Mouse (Mus musculus) bone marrow, adult 2 months (tissue): Measurements from ENCODE around the gene Fmnl2.

Experiments used
- CTCF ChIP-seq: fragments of 200-500 bp; IDR thresholded peaks from 2 replicates; pipeline ENCODE4 v1.5.1; 2011; ENCODE audit warnings: low read length, control low read depth; ENCODE audit not compliant: control insufficient read depth, insufficient read depth
- POLR2A ChIP-seq: fragments of 200-500 bp; IDR thresholded peaks from 2 replicates; pipeline ENCODE4 v1.6.1; 2011; ENCODE audit warnings: low read depth, mild to moderate bottlenecking, control low read depth, low read length, borderline replicate concordance; ENCODE audit not compliant: control insufficient read depth

DNA sequence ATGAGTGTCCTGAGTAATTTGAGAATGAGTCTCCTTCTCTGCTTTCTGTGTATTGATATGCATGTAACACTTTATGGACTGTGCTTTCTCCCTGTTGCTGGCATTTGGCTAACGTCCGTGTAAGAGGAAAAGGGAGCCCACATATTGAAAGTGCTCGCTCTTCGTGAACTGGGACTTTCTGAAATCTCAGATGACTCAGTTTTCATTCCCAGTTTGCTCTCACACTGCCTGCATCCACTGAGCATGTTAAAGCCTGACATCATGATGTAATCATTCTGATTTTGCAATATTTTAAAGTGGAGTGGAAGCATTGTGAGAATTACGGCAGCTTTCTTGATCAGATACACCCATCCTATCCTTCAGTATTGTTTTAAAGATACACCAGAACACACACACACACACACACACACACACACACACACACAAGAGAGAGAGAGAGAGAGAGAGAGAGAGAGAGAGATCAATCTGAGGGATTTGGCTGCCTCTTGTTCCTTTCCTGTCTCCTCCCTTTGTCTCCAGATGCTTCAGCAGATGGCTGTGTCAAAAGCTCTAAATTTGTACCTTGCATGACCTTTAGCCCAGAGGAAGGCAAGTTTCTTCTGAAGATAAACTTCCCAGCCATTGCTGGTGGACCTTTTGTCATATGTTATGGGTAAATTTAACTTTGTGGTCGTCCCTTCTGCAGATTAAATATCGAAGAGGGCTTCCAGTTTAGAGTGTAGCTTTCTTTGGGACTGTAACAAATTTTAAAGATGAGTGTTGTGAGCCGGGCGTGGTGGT, 86.2 kb downstream of the Fmnl2 start:
- TF ChIP-seq POLR2A (no peak), CTCF (no peak)
